Mouse (Mus musculus) left cerebral cortex, postnatal 25 days (tissue): ENCODE measurements at regions not wholly inside any gene's neighbourhood (a gene's known extent, or its start where the extent isn't known, plus 50 kb on each side); places are given as distances from the start of the nearest gene placed in this dataset.
A peak's percentile ranks its signal among the peaks of the same experiment; 100 is the strongest.
"Not testable (repeated sequence)": the region's sequence is repeated elsewhere in the genome, so short reads cannot be mapped to it uniquely, and the experiment has no call there.

Experiments
- DNase-seq, 2 experiments: peaks; one replicate each; pipeline ENCODE4 v3.0.0; 2022; ENCODE audit warnings: low spot score in 2 of 2, mixed read lengths in 1 of 2
- intact Hi-C: fragments of 180-260 bp; cut with DNase I; formaldehyde crosslinking; loops from one replicate; pipeline ENCODE4 v1.15.1; 2025

- intact Hi-C loops: no loop called here
- DNase-seq: peak; percentile 3 to 11
Observed at GRCm38 (mm10) chr14:110934816-110935215, 179.9 kb upstream of the Slitrk6 start.

GRCm38 (mm10) chr14:110921989-110922388 lies 167.0 kb upstream of the Slitrk6 start:
- no peak for DNase-seq
- intact Hi-C loops: no loop called here

- intact Hi-C loops: no loop called here
- no peak for DNase-seq
Observed at GRCm38 (mm10) chr14:110913341-110913740, 158.4 kb upstream of the Slitrk6 start.

- intact Hi-C loops: loop anchor here (2.0 kb wide), 1 partner anchor 18 kb away; no protein-coding TSS in a partner anchor
Observed at GRCm38 (mm10) chr14:110892865-110893264, 137.9 kb upstream of the Slitrk6 start.

GRCm38 (mm10) chr14:110871339-110871738 lies 116.4 kb upstream of the Slitrk6 start:
- intact Hi-C loops: no loop called here
- DNase-seq: no peak

More at GRCm38 (mm10) chr14:110892865-110893264, 137.9 kb upstream of the Slitrk6 start:
- DNase-seq: no peak

- peak in 1 of 2 experiments; percentile 2 for DNase-seq
- intact Hi-C loops: loop anchor here (5.0 kb wide), 1 partner anchor 848 kb away; no protein-coding TSS in a partner anchor
Observed at GRCm38 (mm10) chr14:110824642-110825041, 69.7 kb upstream of the Slitrk6 start.

GRCm38 (mm10) chr14:110822174-110822573 lies 67.2 kb upstream of the Slitrk6 start:
- DNase-seq, intact Hi-C loops: not testable (repeated sequence)
